Mouse (Mus musculus): ENCODE results near the gene Gm28038. TPM values are rescaled to one million over a fixed set of nuclear protein-coding genes. Genes with fewer than 3 reads are reported as not detected.

Gm28038 gene
- polyA plus RNA-seq, 1 experiment from 2014 or later = not detected

- TF ChIP-seq CTCF (IDR thresholded peaks at IDR 0.05; ENCODE audit: low read depth) (no peak), EP300 (optimal IDR thresholded peaks at IDR 0.05) (no peak)
- H3K4me2 ChIP-seq (replicated peaks; ENCODE audit: low read depth) = no peak overlapping the region
- WGBS = 91% methylated on average over 7 of the region's 7 CpGs
- no peak for DNase-seq (ENCODE audit: low spot score)
- H3K36me3 ChIP-seq (ENCODE audit: control insufficient read depth, insufficient read depth, low read length) = peaks cover 28% of the 10 kb centered on the region
- no peak for ATAC-seq (ENCODE audit: low FRiP score, low TSS enrichment)
- H3K27ac ChIP-seq (replicated peaks) = no peak overlapping the region
- no peaks in the 10 kb centered on the region for H3K4me1 ChIP-seq (replicated peaks; ENCODE audit: control insufficient read depth, insufficient read depth)
- H3K27me3 ChIP-seq (ENCODE audit: control insufficient read depth, insufficient read depth, low read length) = no peaks in the 10 kb centered on the region
- H3K4me3 ChIP-seq (ENCODE audit: low read depth, low read length) = no peak overlapping the region
- H3K9ac ChIP-seq (ENCODE audit: low read length) = no peak overlapping the region
- H3K9me3 ChIP-seq (ENCODE audit: control insufficient read depth, low read length) = no peaks in the 10 kb centered on the region
Measured at GRCm38 (mm10) chr2:30323111-30323510, 42.3 kb downstream of the Gm28038 start.

GRCm38 (mm10) chr2:30325296-30325695, 44.5 kb downstream of the Gm28038 start:
- WGBS = 90% methylated on average over 5 of the region's 5 CpGs
- no peak for ATAC-seq (ENCODE audit: low FRiP score, low TSS enrichment)
- peaks cover 32% of the 10 kb centered on the region for H3K36me3 ChIP-seq (ENCODE audit: control insufficient read depth, insufficient read depth, low read length)

DNA sequence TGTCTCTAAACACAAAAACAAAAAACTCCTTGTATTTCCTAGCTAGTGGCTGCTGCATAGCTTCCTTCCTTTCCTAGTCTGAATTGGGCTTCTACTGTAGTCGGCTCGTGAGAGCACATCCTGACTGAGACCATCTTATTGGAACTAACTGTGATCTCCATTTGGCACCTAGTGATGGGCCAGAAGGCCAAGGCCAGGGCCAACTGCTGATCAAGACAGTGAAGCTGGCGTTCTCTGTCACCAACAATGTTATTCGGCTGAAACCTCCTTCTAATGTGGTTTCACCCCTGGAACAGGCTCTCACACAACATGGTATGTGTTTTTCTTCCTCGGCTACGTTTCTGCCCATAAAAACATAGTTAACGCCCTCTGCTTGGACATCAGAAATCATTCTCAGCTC, 46.4 kb downstream of the Gm28038 start:
- H3K9ac ChIP-seq (ENCODE audit: low read length) = no peak overlapping the region
- 91% methylated on average over 7 of the region's 7 CpGs for WGBS

More at GRCm38 (mm10) chr2:30325296-30325695, 44.5 kb downstream of the Gm28038 start:
- DNase-seq (ENCODE audit: low spot score) = no peak
- Histone ChIP-seq H3K4me1 (replicated peaks; ENCODE audit: control insufficient read depth, insufficient read depth) (no peaks in the 10 kb centered on the region), H3K9ac (ENCODE audit: low read length) (no peak overlapping the region), H3K27ac (replicated peaks) (no peak overlapping the region), H3K4me2 (replicated peaks; ENCODE audit: low read depth) (no peak overlapping the region), H3K4me3 (ENCODE audit: low read depth, low read length) (no peak overlapping the region), H3K9me3 (ENCODE audit: control insufficient read depth, low read length) (no peaks in the 10 kb centered on the region), H3K27me3 (ENCODE audit: control insufficient read depth, insufficient read depth, low read length) (no peaks in the 10 kb centered on the region)
- TF ChIP-seq CTCF (IDR thresholded peaks at IDR 0.05; ENCODE audit: low read depth) (no peak), EP300 (optimal IDR thresholded peaks at IDR 0.05) (no peak)

GRCm38 (mm10) chr2:30328791-30329190, 47.9 kb downstream of the Gm28038 start:
- H3K27me3 ChIP-seq (ENCODE audit: control insufficient read depth, insufficient read depth, low read length) = no peaks in the 10 kb centered on the region
- H3K4me3 ChIP-seq (ENCODE audit: low read depth, low read length) = no peak overlapping the region
- no peak overlapping the region for H3K4me2 ChIP-seq (replicated peaks; ENCODE audit: low read depth)
- H3K4me1 ChIP-seq (replicated peaks; ENCODE audit: control insufficient read depth, insufficient read depth) = no peaks in the 10 kb centered on the region
- no peak for DNase-seq (ENCODE audit: low spot score)
- WGBS = 81% methylated on average over 3 of the region's 3 CpGs
- H3K27ac ChIP-seq (replicated peaks) = no peak overlapping the region
- no peaks in the 10 kb centered on the region for H3K9me3 ChIP-seq (ENCODE audit: control insufficient read depth, low read length)
- H3K9ac ChIP-seq (ENCODE audit: low read length) = no peak overlapping the region
- peaks cover 42% of the 10 kb centered on the region for H3K36me3 ChIP-seq (ENCODE audit: control insufficient read depth, insufficient read depth, low read length)
- TF ChIP-seq EP300 (optimal IDR thresholded peaks at IDR 0.05) = no peak
- no peak for TF ChIP-seq CTCF (IDR thresholded peaks at IDR 0.05; ENCODE audit: low read depth)
- ATAC-seq (ENCODE audit: low FRiP score, low TSS enrichment) = no peak

More for the DNA sequence above, 46.4 kb downstream of the Gm28038 start:
- Histone ChIP-seq H3K4me3 (ENCODE audit: low read depth, low read length) (no peak overlapping the region), H3K9me3 (ENCODE audit: control insufficient read depth, low read length) (no peaks in the 10 kb centered on the region), H3K4me2 (replicated peaks; ENCODE audit: low read depth) (no peak overlapping the region), H3K4me1 (replicated peaks; ENCODE audit: control insufficient read depth, insufficient read depth) (no peaks in the 10 kb centered on the region), H3K27ac (replicated peaks) (no peak overlapping the region), H3K36me3 (ENCODE audit: control insufficient read depth, insufficient read depth, low read length) (peaks cover 34% of the 10 kb centered on the region), H3K27me3 (ENCODE audit: control insufficient read depth, insufficient read depth, low read length) (no peaks in the 10 kb centered on the region)
- ATAC-seq (ENCODE audit: low FRiP score, low TSS enrichment) = no peak
- TF ChIP-seq CTCF (IDR thresholded peaks at IDR 0.05; ENCODE audit: low read depth) = no peak
- no peak for TF ChIP-seq EP300 (optimal IDR thresholded peaks at IDR 0.05)
- no peak for DNase-seq (ENCODE audit: low spot score)

GRCm38 (mm10) chr2:30335324-30335723, 54.5 kb downstream of the Gm28038 start:
- no peak for TF ChIP-seq EP300 (optimal IDR thresholded peaks at IDR 0.05)
- TF ChIP-seq CTCF (IDR thresholded peaks at IDR 0.05; ENCODE audit: low read depth) = no peak
- H3K27ac ChIP-seq (replicated peaks) = no peak overlapping the region
- H3K36me3 ChIP-seq (ENCODE audit: control insufficient read depth, insufficient read depth, low read length) = peaks cover 39% of the 10 kb centered on the region
- H3K9me3 ChIP-seq (ENCODE audit: control insufficient read depth, low read length) = no peaks in the 10 kb centered on the region
- H3K27me3 ChIP-seq (ENCODE audit: control insufficient read depth, insufficient read depth, low read length) = no peaks in the 10 kb centered on the region
- no peak overlapping the region for H3K9ac ChIP-seq (ENCODE audit: low read length)
- H3K4me1 ChIP-seq (replicated peaks; ENCODE audit: control insufficient read depth, insufficient read depth) = no peaks in the 10 kb centered on the region
- no peak overlapping the region for H3K4me3 ChIP-seq (ENCODE audit: low read depth, low read length)
- 96% methylated on average over 2 of the region's 2 CpGs for WGBS
- DNase-seq (ENCODE audit: low spot score) (no peak), ATAC-seq (ENCODE audit: low FRiP score, low TSS enrichment) (no peak)
- no peak overlapping the region for H3K4me2 ChIP-seq (replicated peaks; ENCODE audit: low read depth)

DNA sequence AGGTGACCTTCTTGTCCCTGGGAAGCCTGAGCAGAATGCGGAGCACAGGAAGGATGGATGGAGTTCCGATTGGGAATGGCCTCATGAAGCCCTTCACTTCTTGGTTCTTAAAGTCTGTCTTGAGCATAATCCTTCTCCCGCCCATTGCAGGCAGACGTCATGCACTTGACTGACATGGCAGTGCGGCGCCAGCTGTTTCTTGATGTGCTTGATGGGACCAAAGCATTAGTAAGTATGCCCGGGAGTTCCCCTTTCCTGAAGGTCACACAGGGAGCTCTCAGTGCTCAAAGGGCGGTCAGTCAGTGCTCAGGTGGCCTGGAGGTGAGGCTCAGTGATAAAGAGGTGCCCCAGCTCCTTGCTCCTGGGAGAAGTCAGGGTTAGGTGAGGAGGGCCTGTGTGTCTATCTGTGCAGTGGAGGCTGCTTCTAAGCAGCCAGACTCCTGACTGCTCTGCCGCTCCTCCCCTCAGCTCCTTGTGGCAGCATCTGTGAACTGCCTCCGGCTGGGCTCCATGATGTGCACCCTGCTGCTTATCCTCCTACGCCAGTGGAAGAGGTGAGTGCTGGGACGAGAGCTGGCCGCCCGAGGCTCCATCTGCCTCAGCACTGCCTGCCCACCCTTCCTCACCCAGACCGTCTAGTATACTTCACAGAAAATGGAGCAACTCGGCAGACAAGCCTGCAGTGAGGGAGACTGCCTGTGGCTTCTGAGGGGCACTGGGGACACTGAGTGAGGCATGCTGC, 55.5 kb downstream of the Gm28038 start:
- no peak for TF ChIP-seq CTCF (IDR thresholded peaks at IDR 0.05; ENCODE audit: low read depth)
- no peak for TF ChIP-seq EP300 (optimal IDR thresholded peaks at IDR 0.05)
- no peak overlapping the region for H3K27ac ChIP-seq (replicated peaks)
- no peaks in the 10 kb centered on the region for H3K9me3 ChIP-seq (ENCODE audit: control insufficient read depth, low read length)
- no peak for DNase-seq (ENCODE audit: low spot score)
- H3K36me3 ChIP-seq (ENCODE audit: control insufficient read depth, insufficient read depth, low read length) = peaks cover 39% of the 10 kb centered on the region
- WGBS = 89% methylated on average over 16 of the region's 16 CpGs
- no peak overlapping the region for H3K4me2 ChIP-seq (replicated peaks; ENCODE audit: low read depth)
- no peak overlapping the region for H3K9ac ChIP-seq (ENCODE audit: low read length)
- no peak for ATAC-seq (ENCODE audit: low FRiP score, low TSS enrichment)
- no peak overlapping the region for H3K4me3 ChIP-seq (ENCODE audit: low read depth, low read length)
- H3K27me3 ChIP-seq (ENCODE audit: control insufficient read depth, insufficient read depth, low read length) = no peaks in the 10 kb centered on the region
- no peaks in the 10 kb centered on the region for H3K4me1 ChIP-seq (replicated peaks; ENCODE audit: control insufficient read depth, insufficient read depth)
